Mouse (Mus musculus) mature B cell (primary cell): ENCODE measurements around the gene Cops2.

ENCODE experiments used
- in situ Hi-C: fragments of 300-500 bp; cut with MboI; formaldehyde crosslinking; loops from 2 replicates; pipeline ENCODE4 v1.14.3; 2019

Gene Cops2

GRCm38 (mm10) chr2:125826201-125826600 is 32.7 kb downstream of the Cops2 start:
- in situ Hi-C loops = no loop called here

- in situ Hi-C loops = no loop called here
These were observed 38.5 kb downstream of the Cops2 start for GRCm38 (mm10) chr2:125820397-125820796.

- in situ Hi-C loops = no loop called here
These were observed 44.9 kb downstream of the Cops2 start for GRCm38 (mm10) chr2:125813972-125814595.

- in situ Hi-C loops = no loop called here
These were observed 47.6 kb downstream of the Cops2 start for GRCm38 (mm10) chr2:125811332-125811731.

- in situ Hi-C loops = no loop called here
These were observed 49.4 kb downstream of the Cops2 start for GRCm38 (mm10) chr2:125809551-125809950.

- in situ Hi-C loops = no loop called here
These were observed 53.1 kb downstream of the Cops2 start for GRCm38 (mm10) chr2:125805826-125806225.

GRCm38 (mm10) chr2:125801947-125802346 is 57.0 kb downstream of the Cops2 start:
- in situ Hi-C loops = no loop called here

GRCm38 (mm10) chr2:125801038-125801437 is 57.9 kb downstream of the Cops2 start:
- in situ Hi-C loops = no loop called here

- in situ Hi-C loops = no loop called here
These were observed 58.5 kb downstream of the Cops2 start for GRCm38 (mm10) chr2:125800428-125800827.

GRCm38 (mm10) chr2:125797872-125798271 is 61.1 kb downstream of the Cops2 start:
- in situ Hi-C loops = no loop called here

- in situ Hi-C loops = no loop called here
These were observed 63.8 kb downstream of the Cops2 start for GRCm38 (mm10) chr2:125795118-125795517.

GRCm38 (mm10) chr2:125794166-125794565 is 64.8 kb downstream of the Cops2 start:
- in situ Hi-C loops = no loop called here

- in situ Hi-C loops = no loop called here
These were observed 66.1 kb downstream of the Cops2 start for GRCm38 (mm10) chr2:125792879-125793261.

- in situ Hi-C loops = no loop called here
These were observed 66.6 kb downstream of the Cops2 start for GRCm38 (mm10) chr2:125792144-125792878.

- in situ Hi-C loops = no loop called here
These were observed 67.5 kb downstream of the Cops2 start for GRCm38 (mm10) chr2:125791485-125791885.

GRCm38 (mm10) chr2:125790242-125790641 is 68.7 kb downstream of the Cops2 start:
- in situ Hi-C loops = no loop called here

GRCm38 (mm10) chr2:125789265-125789664 is 69.7 kb downstream of the Cops2 start:
- in situ Hi-C loops = no loop called here

GRCm38 (mm10) chr2:125788785-125789184 is 70.2 kb downstream of the Cops2 start:
- in situ Hi-C loops = no loop called here

GRCm38 (mm10) chr2:125788351-125788750 is 70.6 kb downstream of the Cops2 start:
- in situ Hi-C loops = no loop called here

GRCm38 (mm10) chr2:125785021-125785420 is 73.9 kb downstream of the Cops2 start:
- in situ Hi-C loops = no loop called here

GRCm38 (mm10) chr2:125784392-125784791 is 74.5 kb downstream of the Cops2 start:
- in situ Hi-C loops = no loop called here

GRCm38 (mm10) chr2:125783868-125784267 is 75.1 kb downstream of the Cops2 start:
- in situ Hi-C loops = no loop called here

GRCm38 (mm10) chr2:125782719-125783109 is 76.2 kb downstream of the Cops2 start, which contains the start of gene Secisbp2l:
Gene Secisbp2l, minus strand, starts transcription at chr2:125782870.
- in situ Hi-C loops = no loop called here
